Mouse (Mus musculus) cerebellum, adult 2 months (tissue): Measurements from ENCODE around the gene Mettl9.

Experiments
- CTCF ChIP-seq: fragments of 200-500 bp; IDR thresholded peaks from 2 replicates; pipeline ENCODE4 v1.5.1; 2011; ENCODE audit warnings: low read depth, mild to moderate bottlenecking, control low read depth, low read length, moderate library complexity, borderline replicate concordance; ENCODE audit not compliant: insufficient read depth
- POLR2A ChIP-seq: fragments of 200-500 bp; IDR thresholded peaks from 2 replicates; pipeline ENCODE4 v1.6.1; 2011; ENCODE audit warnings: low read length, control low read depth, borderline replicate concordance; ENCODE audit not compliant: insufficient read depth

DNA sequence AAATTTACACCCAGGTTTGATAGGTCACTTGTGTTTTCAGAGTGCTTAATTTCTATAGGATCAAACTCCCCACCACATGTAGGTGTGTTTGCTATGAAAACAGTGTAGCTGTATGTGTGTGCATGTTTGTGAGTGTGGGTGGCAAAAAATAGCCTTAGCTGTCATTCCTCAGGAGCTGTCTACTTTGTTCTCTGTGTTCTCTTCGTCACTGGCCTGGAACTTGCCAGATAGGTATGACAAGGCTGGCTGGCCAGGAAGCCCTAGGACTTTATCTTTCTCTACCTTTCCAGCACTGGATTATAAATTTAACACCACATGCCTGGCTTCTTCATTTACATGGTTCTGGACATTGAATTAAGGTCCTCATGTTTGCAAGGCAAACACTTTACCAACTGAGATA lies 10.0 kb downstream of the Mettl9 start:
- no peak for TF ChIP-seq CTCF
- TF ChIP-seq POLR2A: no peak
